Mouse (Mus musculus) erythroid progenitor cell, adult 5-6 weeks (primary cell): ENCODE results near the gene Gm8797. TPM values are rescaled to one million over a fixed set of nuclear protein-coding genes. Genes with fewer than 3 reads are reported as not detected.
"Not testable (repeated sequence)": the region's sequence is repeated elsewhere in the genome, so short reads cannot be mapped to it uniquely, and the experiment has no call there.

Experiments
- ATAC-seq: replicated peaks from 2 replicates; pipeline ENCODE4 v1.8.0; 2016; ENCODE audit warnings: moderate number of reproducible peaks, mild to moderate bottlenecking, moderate TSS enrichment, inconsistent platforms; ENCODE audit not compliant: poor library complexity, low FRiP score, severe bottlenecking
- total RNA-seq, 2 experiments: library from RNA; stranded (forward) in 1 of 2; stranded (reverse) in 1 of 2; fragments of 150-400 nt in 1 of 2; fragments of 186-747, 209-891 nt in 1 of 2; gene quantifications; 2 replicates each; pipeline versions ENCODE4 v1.2.3 to v1.2.4; 2015 to 2017; ENCODE audit warnings: low replicate concordance in 2 of 2

Gm8797 gene
- total RNA-seq (2015; ENCODE audit: low replicate concordance): not detected in 2 replicates
- 1.1 and 13.2 TPM in 2 replicates for total RNA-seq (2017; ENCODE audit: low replicate concordance)

GRCm38 (mm10) chr3:5750506-5750905, at the start of gene Gm8797:
Gene Gm8797, plus strand, starts transcription at chr3:5750806.
- ATAC-seq: not testable (repeated sequence)

GRCm38 (mm10) chr3:5714481-5714880, 36.1 kb upstream of the Gm8797 start:
- ATAC-seq: no peak

- ATAC-seq: no peak
These were observed 17.7 kb upstream of the Gm8797 start for GRCm38 (mm10) chr3:5732931-5733330.

GRCm38 (mm10) chr3:5754763-5755478, 4.3 kb downstream of the Gm8797 start:
- no peak for ATAC-seq

GRCm38 (mm10) chr3:5766256-5766655, 15.7 kb downstream of the Gm8797 start:
- no peak for ATAC-seq

GRCm38 (mm10) chr3:5776894-5777293, 26.3 kb downstream of the Gm8797 start:
- no peak for ATAC-seq
